Mouse (Mus musculus): ENCODE data around the gene Irf2bp2. TPM values are rescaled to one million over a fixed set of nuclear protein-coding genes. Genes with fewer than 3 reads are reported as not detected.

Irf2bp2 gene
- polyA plus RNA-seq, 1 experiment: 42.0 TPM

- H3K27ac ChIP-seq (ENCODE audit: insufficient read depth, low read length): no peak overlapping the region
- no peaks in the 10 kb centered on the region for H3K4me1 ChIP-seq (ENCODE audit: control insufficient read depth, insufficient read depth, low read length)
- H3K27me3 ChIP-seq (ENCODE audit: control insufficient read depth, insufficient read depth, low read length): no peaks in the 10 kb centered on the region
- H3K4me3 ChIP-seq (replicated peaks; ENCODE audit: insufficient read depth, low read depth, low read length): no peak overlapping the region
- no peak for DNase-seq
- TF ChIP-seq CTCF (IDR thresholded peaks at IDR 0.05; ENCODE audit: borderline replicate concordance, insufficient read depth, low read depth, low read length): no peak
- TF ChIP-seq POLR2A (IDR thresholded peaks at IDR 0.05; ENCODE audit: borderline replicate concordance, insufficient read depth, low read length): no peak
- WGBS: 71% methylated on average over 11 of the region's 11 CpGs
Measured at GRCm38 (mm10) chr8:126626415-126626814, 32.6 kb upstream of the Irf2bp2 start.

GRCm38 (mm10) chr8:126622111-126622795 is 28.5 kb upstream of the Irf2bp2 start:
- TF ChIP-seq POLR2A (IDR thresholded peaks at IDR 0.05; ENCODE audit: borderline replicate concordance, insufficient read depth, low read length) (no peak), CTCF (IDR thresholded peaks at IDR 0.05; ENCODE audit: borderline replicate concordance, insufficient read depth, low read depth, low read length) (no peak)
- no peak overlapping the region for H3K27ac ChIP-seq (ENCODE audit: insufficient read depth, low read length)
- no peaks in the 10 kb centered on the region for H3K4me1 ChIP-seq (ENCODE audit: control insufficient read depth, insufficient read depth, low read length)
- DNase-seq: no peak
- no peak overlapping the region for H3K4me3 ChIP-seq (replicated peaks; ENCODE audit: insufficient read depth, low read depth, low read length)
- WGBS: 90% methylated on average over 9 of the region's 9 CpGs
- H3K27me3 ChIP-seq (ENCODE audit: control insufficient read depth, insufficient read depth, low read length): no peaks in the 10 kb centered on the region

GRCm38 (mm10) chr8:126620721-126621120 is 26.9 kb upstream of the Irf2bp2 start:
- Histone ChIP-seq H3K4me3 (replicated peaks; ENCODE audit: insufficient read depth, low read depth, low read length) (no peak overlapping the region), H3K27ac (ENCODE audit: insufficient read depth, low read length) (no peak overlapping the region), H3K4me1 (ENCODE audit: control insufficient read depth, insufficient read depth, low read length) (no peaks in the 10 kb centered on the region), H3K27me3 (ENCODE audit: control insufficient read depth, insufficient read depth, low read length) (no peaks in the 10 kb centered on the region)
- TF ChIP-seq POLR2A (IDR thresholded peaks at IDR 0.05; ENCODE audit: borderline replicate concordance, insufficient read depth, low read length) (no peak), CTCF (IDR thresholded peaks at IDR 0.05; ENCODE audit: borderline replicate concordance, insufficient read depth, low read depth, low read length) (no peak)
- WGBS: 61% methylated on average over 3 of the region's 3 CpGs
- no peak for DNase-seq

- Histone ChIP-seq H3K27me3 (ENCODE audit: control insufficient read depth, insufficient read depth, low read length) (no peaks in the 10 kb centered on the region), H3K4me1 (ENCODE audit: control insufficient read depth, insufficient read depth, low read length) (no peaks in the 10 kb centered on the region), H3K27ac (ENCODE audit: insufficient read depth, low read length) (no peak overlapping the region), H3K4me3 (replicated peaks; ENCODE audit: insufficient read depth, low read depth, low read length) (no peak overlapping the region)
- TF ChIP-seq CTCF (IDR thresholded peaks at IDR 0.05; ENCODE audit: borderline replicate concordance, insufficient read depth, low read depth, low read length): no peak
- TF ChIP-seq POLR2A (IDR thresholded peaks at IDR 0.05; ENCODE audit: borderline replicate concordance, insufficient read depth, low read length): no peak
- no peak for DNase-seq
- 95% methylated on average over 6 of the region's 6 CpGs for WGBS
Measured at GRCm38 (mm10) chr8:126619487-126619886, 25.7 kb upstream of the Irf2bp2 start.

- Histone ChIP-seq H3K27me3 (ENCODE audit: control insufficient read depth, insufficient read depth, low read length) (no peaks in the 10 kb centered on the region), H3K4me3 (replicated peaks; ENCODE audit: insufficient read depth, low read depth, low read length) (no peak overlapping the region), H3K4me1 (ENCODE audit: control insufficient read depth, insufficient read depth, low read length) (no peaks in the 10 kb centered on the region), H3K27ac (ENCODE audit: insufficient read depth, low read length) (no peak overlapping the region)
- no peak for TF ChIP-seq CTCF (IDR thresholded peaks at IDR 0.05; ENCODE audit: borderline replicate concordance, insufficient read depth, low read depth, low read length)
- no peak for TF ChIP-seq POLR2A (IDR thresholded peaks at IDR 0.05; ENCODE audit: borderline replicate concordance, insufficient read depth, low read length)
- 94% methylated on average over 5 of the region's 5 CpGs for WGBS
- DNase-seq: no peak
Measured at GRCm38 (mm10) chr8:126617665-126618064, 23.9 kb upstream of the Irf2bp2 start.

- H3K27me3 ChIP-seq (ENCODE audit: control insufficient read depth, insufficient read depth, low read length): no peaks in the 10 kb centered on the region
- no peak overlapping the region for H3K4me3 ChIP-seq (replicated peaks; ENCODE audit: insufficient read depth, low read depth, low read length)
- DNase-seq: no peak
- H3K27ac ChIP-seq (ENCODE audit: insufficient read depth, low read length): no peak overlapping the region
- H3K4me1 ChIP-seq (ENCODE audit: control insufficient read depth, insufficient read depth, low read length): no peaks in the 10 kb centered on the region
- 82% methylated on average over 5 of the region's 5 CpGs for whole genome bisulfite sequencing
- TF ChIP-seq POLR2A (IDR thresholded peaks at IDR 0.05; ENCODE audit: borderline replicate concordance, insufficient read depth, low read length) (no peak), CTCF (IDR thresholded peaks at IDR 0.05; ENCODE audit: borderline replicate concordance, insufficient read depth, low read depth, low read length) (no peak)
Measured at GRCm38 (mm10) chr8:126616736-126617135, 22.9 kb upstream of the Irf2bp2 start.

- H3K4me3 ChIP-seq (replicated peaks; ENCODE audit: insufficient read depth, low read depth, low read length): no peak overlapping the region
- H3K27me3 ChIP-seq (ENCODE audit: control insufficient read depth, insufficient read depth, low read length): no peaks in the 10 kb centered on the region
- no peak overlapping the region for H3K27ac ChIP-seq (ENCODE audit: insufficient read depth, low read length)
- TF ChIP-seq CTCF (IDR thresholded peaks at IDR 0.05; ENCODE audit: borderline replicate concordance, insufficient read depth, low read depth, low read length): no peak
- TF ChIP-seq POLR2A (IDR thresholded peaks at IDR 0.05; ENCODE audit: borderline replicate concordance, insufficient read depth, low read length): no peak
- DNase-seq: no peak
- 77% methylated on average over 9 of the region's 9 CpGs for WGBS
- H3K4me1 ChIP-seq (ENCODE audit: control insufficient read depth, insufficient read depth, low read length): 0 out of 2 replicates have a peak, but pooled peaks cover 1% of the 10 kb centered on the region
Measured at GRCm38 (mm10) chr8:126615765-126616164, 22.0 kb upstream of the Irf2bp2 start.

GRCm38 (mm10) chr8:126614740-126615132 is 20.9 kb upstream of the Irf2bp2 start:
- TF ChIP-seq CTCF (IDR thresholded peaks at IDR 0.05; ENCODE audit: borderline replicate concordance, insufficient read depth, low read depth, low read length) (no peak), POLR2A (IDR thresholded peaks at IDR 0.05; ENCODE audit: borderline replicate concordance, insufficient read depth, low read length) (no peak)
- Histone ChIP-seq H3K4me3 (replicated peaks; ENCODE audit: insufficient read depth, low read depth, low read length) (no peak overlapping the region), H3K27me3 (ENCODE audit: control insufficient read depth, insufficient read depth, low read length) (no peaks in the 10 kb centered on the region), H3K4me1 (ENCODE audit: control insufficient read depth, insufficient read depth, low read length) (peaks cover 2% of the 10 kb centered on the region; the same call in 1 of the 2 replicates), H3K27ac (ENCODE audit: insufficient read depth, low read length) (no peak overlapping the region)
- 74% methylated on average over 5 of the region's 5 CpGs for WGBS
- DNase-seq: no peak
